Mouse (Mus musculus): ENCODE data around the gene 9330182O14Rik. TPM values are rescaled to one million over a fixed set of nuclear protein-coding genes. Genes with fewer than 3 reads are reported as not detected.

The 9330182O14Rik gene
- polyA plus RNA-seq, 1 experiment from 2014 or later: not detected

DNA sequence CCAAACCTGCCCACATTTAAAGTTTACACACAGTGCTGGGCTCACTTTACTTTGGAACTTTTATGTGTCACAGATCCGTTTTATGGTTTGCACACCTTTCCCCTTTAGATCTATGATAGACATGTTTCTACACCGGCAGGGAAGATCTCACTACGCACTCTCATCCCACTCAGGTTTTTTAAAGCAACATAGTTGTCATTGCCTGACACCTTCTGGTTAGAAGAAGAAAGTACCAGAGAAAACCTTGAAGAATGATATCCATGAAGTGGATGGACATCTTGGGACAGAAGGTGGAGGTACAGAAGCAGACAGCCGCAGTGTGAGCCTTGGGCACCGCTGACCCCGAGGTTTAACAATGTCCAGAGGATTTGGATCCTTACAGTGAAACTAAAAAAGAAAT is 23.5 kb downstream of the 9330182O14Rik start:
- ATAC-seq (ENCODE audit: insufficient read depth): no peak
- Histone ChIP-seq H3K4me3 (replicated peaks) (no peak overlapping the region), H3K27ac (replicated peaks) (no peak overlapping the region), H3K4me1 (replicated peaks) (no peaks in the 10 kb centered on the region), H3K27me3 (no peaks in the 10 kb centered on the region), H3K36me3 (replicated peaks) (no peaks in the 10 kb centered on the region), H3K9ac (no peak overlapping the region), H3K9me3 (replicated peaks) (no peaks in the 10 kb centered on the region), H3K4me2 (no peak overlapping the region)
- 63% methylated on average over 6 of the region's 6 CpGs for WGBS (ENCODE audit: insufficient replicate concordance)

DNA sequence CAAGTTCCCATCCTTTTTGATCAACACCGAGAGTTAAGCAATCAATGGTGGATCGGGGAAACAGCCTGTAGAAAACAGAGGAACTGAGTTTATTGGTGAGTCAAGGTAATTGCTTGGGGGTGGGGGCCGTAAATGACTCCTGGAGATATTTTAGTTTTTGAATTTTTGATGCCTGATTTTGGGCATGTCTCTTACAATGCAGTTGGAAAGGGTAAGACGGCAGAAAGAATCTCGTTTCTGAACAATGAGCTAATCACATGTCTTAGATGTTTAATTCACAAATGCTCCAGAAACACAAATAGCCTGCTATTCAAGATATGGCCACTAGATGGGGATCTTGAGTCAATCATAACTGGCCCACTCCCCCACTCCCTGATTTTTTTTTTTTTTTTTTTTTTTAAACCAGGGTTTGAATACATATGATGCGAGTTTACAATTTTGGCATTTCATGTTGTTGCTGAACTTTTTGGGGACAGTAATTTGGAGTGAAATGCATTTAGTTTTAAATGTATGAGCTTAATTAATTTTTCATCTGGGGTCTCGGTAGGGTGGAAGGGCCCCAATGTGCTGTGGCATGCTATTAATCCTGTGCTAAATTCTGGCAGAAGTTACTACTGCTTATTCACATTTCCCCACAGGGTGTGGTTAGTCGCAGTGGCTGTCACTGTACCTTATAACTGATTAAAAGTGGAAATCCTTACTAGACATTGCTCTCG is 32.6 kb downstream of the 9330182O14Rik start:
- no peak overlapping the region for H3K4me2 ChIP-seq

DNA sequence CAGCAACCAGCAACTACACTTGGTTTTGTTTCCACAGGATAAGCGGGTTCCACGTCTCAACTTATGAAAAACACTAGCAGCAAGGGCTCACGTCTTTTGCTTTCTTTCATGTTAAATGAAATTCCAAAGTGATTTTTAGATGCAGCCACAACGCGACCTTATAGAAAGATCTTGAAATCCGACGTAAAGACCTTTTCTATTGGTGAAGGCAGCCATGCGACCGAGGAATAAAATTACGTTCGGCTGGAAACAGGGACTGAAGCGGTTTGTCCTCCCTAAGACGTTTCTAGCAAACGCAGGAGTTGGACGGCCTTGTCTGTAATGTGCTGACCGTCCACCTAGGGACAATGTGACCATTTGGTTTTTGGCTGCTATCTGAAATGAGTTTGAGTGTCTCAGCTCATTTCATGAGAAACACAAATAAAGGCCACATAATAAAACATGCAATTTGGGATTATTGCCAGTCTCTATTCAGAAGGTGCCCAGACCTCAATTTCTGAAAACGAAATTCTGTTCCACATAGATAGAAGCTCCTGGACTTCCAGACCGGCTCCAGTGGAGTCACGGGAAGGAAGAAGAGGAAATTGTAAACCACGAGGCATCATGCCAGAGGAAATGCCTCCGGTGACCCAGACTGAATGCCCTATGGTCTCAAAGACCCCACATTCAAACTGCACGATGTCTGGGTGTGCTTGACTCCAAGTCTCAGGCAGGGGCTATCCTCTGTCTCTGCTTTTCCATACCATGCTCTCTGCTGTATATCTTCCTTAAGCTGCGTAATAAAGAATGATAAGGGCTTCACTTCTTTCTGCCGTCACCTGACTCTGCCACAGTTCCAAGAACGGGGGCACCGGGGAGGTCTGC is 33.3 kb downstream of the 9330182O14Rik start:
- no peak overlapping the region for H3K4me2 ChIP-seq
- no peak for ATAC-seq (ENCODE audit: insufficient read depth)
- H3K9ac ChIP-seq: no peak overlapping the region
- H3K36me3 ChIP-seq (replicated peaks): no peaks in the 10 kb centered on the region
- WGBS (ENCODE audit: insufficient replicate concordance): 44% methylated on average over 26 of the region's 26 CpGs
- H3K27ac ChIP-seq (replicated peaks): no peak overlapping the region
- H3K9me3 ChIP-seq (replicated peaks): no peaks in the 10 kb centered on the region
- no peak overlapping the region for H3K4me3 ChIP-seq (replicated peaks)
- H3K4me1 ChIP-seq (replicated peaks): no peaks in the 10 kb centered on the region
- H3K27me3 ChIP-seq: no peaks in the 10 kb centered on the region

More for the DNA sequence above, 32.6 kb downstream of the 9330182O14Rik start:
- H3K4me1 ChIP-seq (replicated peaks): no peaks in the 10 kb centered on the region
- no peak overlapping the region for H3K9ac ChIP-seq
- H3K27ac ChIP-seq (replicated peaks): no peak overlapping the region
- 20% methylated on average over 9 of the region's 9 CpGs for WGBS (ENCODE audit: insufficient replicate concordance)
- H3K9me3 ChIP-seq (replicated peaks): no peaks in the 10 kb centered on the region
- ATAC-seq (ENCODE audit: insufficient read depth): no peak
- H3K36me3 ChIP-seq (replicated peaks): no peaks in the 10 kb centered on the region
- H3K27me3 ChIP-seq: no peaks in the 10 kb centered on the region
- no peak overlapping the region for H3K4me3 ChIP-seq (replicated peaks)

DNA sequence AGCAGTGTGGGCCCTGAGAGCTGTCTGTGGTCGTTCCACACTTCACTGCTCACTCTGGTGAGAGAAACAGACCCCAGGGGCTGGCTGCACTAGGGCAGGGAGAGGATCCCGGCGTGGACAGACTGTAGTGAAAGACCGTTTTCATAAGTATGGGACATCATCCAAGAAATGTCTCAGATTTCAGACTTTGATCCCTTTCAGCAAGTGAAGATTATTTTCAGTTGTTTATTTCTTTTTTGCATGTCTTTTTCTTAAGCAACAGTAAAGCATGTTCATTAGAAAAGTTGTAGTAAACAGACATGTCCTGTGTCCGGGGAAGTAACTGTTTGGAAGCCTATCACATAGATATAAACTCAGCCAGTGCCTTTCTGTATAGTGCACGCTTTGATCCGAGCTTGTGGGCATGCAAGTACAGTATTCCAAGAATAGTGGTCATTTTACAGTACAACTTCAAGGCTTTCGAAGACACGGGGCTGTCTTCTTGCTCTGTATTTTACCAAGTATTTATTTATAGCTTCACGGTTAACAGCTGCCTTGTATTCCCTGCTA is 34.0 kb downstream of the 9330182O14Rik start:
- Histone ChIP-seq H3K27me3 (no peaks in the 10 kb centered on the region), H3K36me3 (replicated peaks) (no peaks in the 10 kb centered on the region), H3K27ac (replicated peaks) (no peak overlapping the region), H3K9me3 (replicated peaks) (no peaks in the 10 kb centered on the region), H3K4me1 (replicated peaks) (no peaks in the 10 kb centered on the region), H3K9ac (no peak overlapping the region), H3K4me3 (replicated peaks) (no peak overlapping the region), H3K4me2 (no peak overlapping the region)
- ATAC-seq (ENCODE audit: insufficient read depth): no peak
- WGBS (ENCODE audit: insufficient replicate concordance): 49% methylated on average over 10 of the region's 10 CpGs

DNA sequence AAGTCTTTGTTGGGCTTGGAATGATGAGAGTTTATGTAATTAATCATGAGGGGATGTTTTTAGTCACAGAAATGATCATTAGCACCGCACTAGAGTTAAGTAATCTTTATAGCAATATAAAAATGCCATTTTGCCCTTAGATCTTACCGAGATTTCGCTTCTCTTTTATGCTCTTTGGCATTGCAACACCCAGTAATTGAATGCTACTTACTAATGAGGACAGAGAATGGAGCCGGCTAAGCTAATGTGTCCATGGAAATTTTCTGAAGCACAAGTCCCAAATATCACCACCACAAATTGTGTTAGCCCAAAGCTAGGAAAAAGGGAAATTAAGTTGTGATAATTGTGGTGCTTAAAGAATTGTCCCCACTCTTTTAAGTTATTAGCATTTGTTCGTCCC is 34.9 kb downstream of the 9330182O14Rik start:
- ATAC-seq (ENCODE audit: insufficient read depth): no peak
- H3K27ac ChIP-seq (replicated peaks): no peak overlapping the region
- 62% methylated on average over 5 of the region's 5 CpGs for WGBS (ENCODE audit: insufficient replicate concordance)

DNA sequence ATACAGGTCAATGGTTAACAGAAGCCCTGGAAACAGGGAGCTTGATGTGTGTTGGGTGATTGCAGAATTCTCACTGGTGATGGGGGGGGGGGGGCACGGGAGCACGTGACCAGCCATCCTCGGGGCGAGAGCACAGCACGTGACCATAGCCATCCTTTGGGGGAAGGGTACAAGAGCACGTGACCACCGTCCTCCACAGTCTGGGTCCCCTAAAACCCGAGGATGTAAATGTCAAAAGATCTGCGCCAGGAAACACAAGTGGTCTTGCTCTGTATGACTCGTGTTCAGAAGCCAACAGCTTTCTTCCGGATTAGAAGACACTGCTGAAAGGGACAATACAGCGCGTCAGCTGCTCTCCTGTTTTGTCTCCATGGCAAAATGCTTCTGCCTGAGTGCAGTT is 35.5 kb downstream of the 9330182O14Rik start:
- no peak for ATAC-seq (ENCODE audit: insufficient read depth)
- WGBS (ENCODE audit: insufficient replicate concordance): 46% methylated on average over 13 of the region's 13 CpGs
- Histone ChIP-seq H3K36me3 (replicated peaks) (no peaks in the 10 kb centered on the region), H3K27me3 (no peaks in the 10 kb centered on the region), H3K4me2 (no peak overlapping the region), H3K4me1 (replicated peaks) (no peaks in the 10 kb centered on the region), H3K4me3 (replicated peaks) (no peak overlapping the region), H3K9ac (no peak overlapping the region), H3K27ac (replicated peaks) (no peak overlapping the region), H3K9me3 (replicated peaks) (no peaks in the 10 kb centered on the region)

More for the DNA sequence above, 34.9 kb downstream of the 9330182O14Rik start:
- Histone ChIP-seq H3K4me3 (replicated peaks) (no peak overlapping the region), H3K4me2 (no peak overlapping the region), H3K9me3 (replicated peaks) (no peaks in the 10 kb centered on the region), H3K36me3 (replicated peaks) (no peaks in the 10 kb centered on the region), H3K9ac (no peak overlapping the region), H3K27me3 (no peaks in the 10 kb centered on the region), H3K4me1 (replicated peaks) (no peaks in the 10 kb centered on the region)

DNA sequence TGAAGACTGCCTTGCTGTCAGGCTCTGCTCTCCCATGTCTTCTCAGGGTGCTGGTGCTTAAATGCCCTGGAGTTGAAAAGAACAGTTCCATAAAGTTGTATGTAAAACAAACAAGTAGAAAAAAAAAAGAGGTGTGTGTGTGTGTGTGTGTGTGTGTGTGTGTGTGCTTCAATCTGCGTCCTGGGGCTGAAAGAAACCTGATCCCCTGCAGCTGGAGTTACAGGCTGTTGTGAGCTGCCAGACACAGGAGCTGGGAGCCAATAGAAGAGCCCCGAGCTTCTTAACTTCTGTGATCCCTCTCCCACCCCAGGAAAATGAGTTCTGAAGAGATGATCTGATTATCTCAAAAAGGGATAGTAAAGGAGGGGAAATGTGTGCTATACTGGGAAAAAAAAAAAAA is 45.3 kb downstream of the 9330182O14Rik start:
- no peak overlapping the region for H3K9ac ChIP-seq
- 21% methylated on average over 2 of the region's 2 CpGs for WGBS (ENCODE audit: insufficient replicate concordance)
- no peaks in the 10 kb centered on the region for H3K9me3 ChIP-seq (replicated peaks)
- no peak overlapping the region for H3K4me2 ChIP-seq
- H3K4me1 ChIP-seq (replicated peaks): no peaks in the 10 kb centered on the region
- ATAC-seq (ENCODE audit: insufficient read depth): no peak
- H3K27me3 ChIP-seq: no peaks in the 10 kb centered on the region
- H3K27ac ChIP-seq (replicated peaks): no peak overlapping the region
- H3K4me3 ChIP-seq (replicated peaks): no peak overlapping the region
- no peaks in the 10 kb centered on the region for H3K36me3 ChIP-seq (replicated peaks)

DNA sequence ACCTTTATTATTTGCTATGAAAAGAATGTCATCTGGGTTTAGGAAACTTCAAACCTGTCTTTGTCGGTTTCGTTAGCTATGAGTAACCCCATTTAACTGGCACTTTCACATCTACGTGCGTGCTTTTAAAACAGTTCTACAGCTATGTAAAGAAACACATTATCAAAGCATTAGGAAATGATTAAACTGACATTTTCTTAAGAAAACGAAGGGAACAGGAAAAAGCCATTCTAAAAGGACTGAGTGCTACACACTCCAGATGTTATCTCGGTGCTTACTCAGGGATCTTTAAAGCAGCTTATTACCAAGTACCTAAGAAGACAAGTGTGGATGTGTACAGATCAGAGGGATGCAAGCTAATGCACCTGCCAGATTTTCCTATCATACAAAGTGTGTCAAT is 52.9 kb downstream of the 9330182O14Rik start:
- no peaks in the 10 kb centered on the region for H3K4me1 ChIP-seq (replicated peaks)
- H3K9ac ChIP-seq: no peak overlapping the region
- 50% methylated on average over 6 of the region's 6 CpGs for whole genome bisulfite sequencing (ENCODE audit: insufficient replicate concordance)
- no peaks in the 10 kb centered on the region for H3K9me3 ChIP-seq (replicated peaks)
- no peaks in the 10 kb centered on the region for H3K27me3 ChIP-seq
- H3K4me3 ChIP-seq (replicated peaks): no peak overlapping the region
- H3K36me3 ChIP-seq (replicated peaks): no peaks in the 10 kb centered on the region
- H3K27ac ChIP-seq (replicated peaks): no peak overlapping the region
- no peak overlapping the region for H3K4me2 ChIP-seq
- no peak for ATAC-seq (ENCODE audit: insufficient read depth)

Small RNA genes lying within 50 kb of the gene (microRNA-seq; reads per million reads assigned to microRNA genes)
- not detected for gene Gm25958

Data from liver, embryonic 15.5 days (tissue).